Mouse (Mus musculus) E14TG2a.4 (cell line): Measurements from ENCODE around the gene Map4k2.

Experiments
- CTCF ChIP-seq: conservative IDR thresholded peaks from 2 replicates; pipeline ENCODE4 v1.5.1; 2014; ENCODE audit warnings: low read length
- NANOG ChIP-seq: IDR thresholded peaks from 2 replicates; pipeline ENCODE4 v1.6.1; 2014; ENCODE audit warnings: borderline replicate concordance, low read length, mixed read lengths
- POU5F1 ChIP-seq: IDR thresholded peaks from 2 replicates; pipeline ENCODE4 v1.6.1; 2014; ENCODE audit warnings: low read length, borderline replicate concordance

GRCm38 (mm10) chr19:6333761-6334595 lies 7.0 kb upstream of the Map4k2 start:
- no peak for TF ChIP-seq CTCF
- no peak for TF ChIP-seq NANOG
- TF ChIP-seq POU5F1: no peak
